Mouse (Mus musculus) gastrocnemius, adult 18-20 months (tissue): ENCODE data around the gene Zic3. TPM values are rescaled to one million over a fixed set of nuclear protein-coding genes. Genes with fewer than 3 reads are reported as not detected.

Experiments used
- DNase-seq: peaks from one replicate; pipeline ENCODE4 v3.0.0; 2021; ENCODE audit warnings: low spot score
- total RNA-seq, 2 experiments: library from RNA; stranded (reverse); gene quantifications; 2 replicates each; pipeline ENCODE4 v1.2.3; 2021

Zic3 gene
- total RNA-seq, 2 experiments from 2014 or later = not detected

GRCm38 (mm10) chrX:58041865-58042264 lies 19.4 kb downstream of the Zic3 start:
- no peak for DNase-seq

- no peak for DNase-seq
Observed at GRCm38 (mm10) chrX:58042512-58042911, 20.0 kb downstream of the Zic3 start.
